Mouse (Mus musculus) heart, postnatal 0 days (tissue): ENCODE data around the gene Dpp4.

Source experiments
- CTCF ChIP-seq: IDR thresholded peaks from 2 replicates; pipeline ENCODE4 v1.5.1; 2016; ENCODE audit warnings: antibody characterized with exemption, control low read depth, low read depth
- EP300 ChIP-seq: IDR thresholded peaks from 2 replicates; pipeline ENCODE4 v1.6.1; 2016; ENCODE audit warnings: antibody characterized with exemption, low read depth

DNA sequence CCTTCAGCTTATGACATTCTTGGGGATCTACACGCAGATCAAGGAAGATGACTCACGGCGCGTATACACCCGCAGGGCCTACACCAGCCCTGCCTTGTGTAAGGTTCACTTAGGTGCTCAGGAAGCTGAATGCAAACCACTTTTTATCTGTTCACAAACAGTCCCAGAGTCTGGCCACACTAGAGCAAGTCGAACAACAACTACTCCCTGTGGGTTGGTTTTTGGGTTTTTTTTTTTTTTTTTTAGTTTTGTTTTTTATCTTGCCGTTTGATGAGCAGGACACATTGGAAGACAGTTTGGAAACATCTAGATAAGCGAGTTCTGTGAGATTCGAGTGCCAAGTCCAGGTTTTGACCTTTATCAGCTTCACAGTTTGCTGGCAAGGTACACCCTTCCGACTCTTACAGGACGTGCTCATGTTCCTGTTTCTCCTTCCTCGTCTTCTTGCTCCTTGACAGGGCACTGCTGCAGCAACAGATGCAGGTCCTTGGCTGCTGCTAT is 21.0 kb downstream of the Dpp4 start:
- no peak for TF ChIP-seq CTCF
- no peak for TF ChIP-seq EP300
